Mouse (Mus musculus) heart, adult 2 months (tissue): ENCODE results near the gene Cdyl.

ENCODE experiments used
- CTCF ChIP-seq: fragments of 200-600 bp; IDR thresholded peaks from 2 replicates; pipeline ENCODE4 v1.8.1; 2022; ENCODE audit warnings: antibody characterized with exemption, mild to moderate bottlenecking, moderate library complexity
- EP300 ChIP-seq: fragments of 200-500 bp; IDR thresholded peaks from 2 replicates; pipeline ENCODE4 v1.6.1; 2011; ENCODE audit warnings: low read depth, low read length, control low read depth; ENCODE audit not compliant: insufficient read depth
- POLR2A ChIP-seq: fragments of 200-500 bp; IDR thresholded peaks from 2 replicates; pipeline ENCODE4 v1.6.1; 2011; ENCODE audit warnings: mild to moderate bottlenecking, low read depth, low read length, control low read depth; ENCODE audit not compliant: insufficient read depth

DNA sequence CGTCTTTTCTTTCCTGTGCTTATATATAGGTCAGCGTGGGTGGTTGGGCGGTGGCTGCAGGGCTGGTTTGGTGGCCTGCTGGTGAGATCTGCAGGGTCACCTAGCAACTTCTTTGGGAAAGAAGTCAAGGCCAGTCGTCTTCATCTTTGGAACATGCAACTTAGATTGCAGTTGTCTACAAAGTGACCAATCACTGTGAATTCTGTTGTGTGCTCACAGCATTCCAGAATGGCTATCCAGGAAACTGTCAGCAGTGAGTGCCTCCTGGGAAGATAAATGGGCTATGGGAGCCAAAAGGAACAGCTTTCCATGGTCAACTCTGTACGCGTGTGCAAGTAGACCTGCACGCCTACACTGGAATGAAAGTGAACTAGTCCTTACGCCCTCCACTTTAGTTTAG lies 26.6 kb downstream of the Cdyl start:
- TF ChIP-seq POLR2A (no peak), CTCF (no peak), EP300 (no peak)
